Mouse (Mus musculus) frontal cortex, adult 2 months (tissue): Measurements from ENCODE around the gene 1700016H13Rik. TPM values are rescaled to one million over a fixed set of nuclear protein-coding genes. Genes with fewer than 3 reads are reported as not detected.

ENCODE experiments used
- DNase-seq, 2 experiments: peaks; one replicate each; pipeline ENCODE4 v3.0.0; 2022; ENCODE audit warnings: low spot score in 1 of 2; ENCODE audit errors: extremely low spot score in 1 of 2
- polyA plus RNA-seq: library from polyadenylated mRNA; depleted of rRNA; stranded (reverse); fragments of >200 nt; gene quantifications from 2 replicates; pipeline ENCODE4 v1.2.3, GENCODE M21; 2012

Gene 1700016H13Rik
- polyA plus RNA-seq, 1 experiment, result not detected

DNA sequence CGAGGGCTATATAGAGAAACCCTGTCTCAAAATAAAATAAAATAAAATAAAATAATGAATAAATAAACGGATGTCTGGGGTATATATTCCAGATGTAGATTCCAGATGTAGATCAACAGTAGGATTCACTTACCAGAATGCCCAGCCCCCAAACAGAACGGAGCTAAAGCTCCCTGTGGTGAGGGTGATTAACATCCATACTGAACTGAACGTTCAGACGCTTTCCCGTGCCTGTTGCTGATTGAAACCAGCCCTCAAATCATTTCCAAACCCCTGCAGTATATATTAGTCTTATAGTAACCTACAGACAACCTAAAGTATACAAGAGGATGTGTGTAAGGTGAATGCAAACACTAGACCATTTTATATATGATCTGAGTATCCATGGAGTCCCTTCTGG is 18.7 kb upstream of the 1700016H13Rik start:
- no peak for DNase-seq

DNA sequence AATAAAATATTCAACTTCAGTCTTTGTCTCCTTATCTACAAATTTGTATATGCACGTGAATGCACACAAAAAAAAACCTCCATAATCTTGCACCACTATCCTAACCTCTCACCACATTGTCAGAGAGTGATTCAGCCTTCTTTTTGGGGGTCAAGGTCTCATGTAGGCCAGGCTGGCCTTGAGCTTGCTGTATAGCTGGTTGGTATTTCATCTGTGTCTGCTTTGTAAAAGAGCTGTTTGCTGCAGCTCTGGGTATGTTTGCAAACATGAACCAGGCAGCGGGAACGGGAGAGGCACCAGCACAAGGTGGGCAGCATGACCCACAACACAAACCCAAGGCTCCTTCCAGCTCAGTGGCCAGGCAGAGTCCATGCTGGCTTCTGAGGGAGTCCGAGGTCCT is 17.8 kb upstream of the 1700016H13Rik start:
- DNase-seq, result no peak

DNA sequence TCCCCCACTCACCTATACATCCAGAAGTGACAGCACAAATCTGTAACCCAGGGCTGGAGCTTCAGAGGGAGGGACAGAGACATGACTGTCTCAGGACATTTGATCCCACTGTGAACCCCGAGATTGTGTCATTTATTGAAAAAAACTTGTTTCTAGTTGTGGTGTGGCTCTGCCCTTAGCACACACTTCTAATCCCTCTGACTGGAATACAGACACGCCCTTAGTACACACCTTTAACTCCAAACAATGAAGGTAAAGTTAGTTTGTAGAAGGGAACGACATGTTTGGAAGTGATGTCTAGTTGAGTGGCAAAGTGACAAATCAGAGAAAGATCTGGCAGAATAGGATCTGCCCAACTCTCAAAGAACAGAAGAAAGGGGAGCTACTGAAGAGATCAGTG is 16.0 kb upstream of the 1700016H13Rik start:
- no peak for DNase-seq

DNA sequence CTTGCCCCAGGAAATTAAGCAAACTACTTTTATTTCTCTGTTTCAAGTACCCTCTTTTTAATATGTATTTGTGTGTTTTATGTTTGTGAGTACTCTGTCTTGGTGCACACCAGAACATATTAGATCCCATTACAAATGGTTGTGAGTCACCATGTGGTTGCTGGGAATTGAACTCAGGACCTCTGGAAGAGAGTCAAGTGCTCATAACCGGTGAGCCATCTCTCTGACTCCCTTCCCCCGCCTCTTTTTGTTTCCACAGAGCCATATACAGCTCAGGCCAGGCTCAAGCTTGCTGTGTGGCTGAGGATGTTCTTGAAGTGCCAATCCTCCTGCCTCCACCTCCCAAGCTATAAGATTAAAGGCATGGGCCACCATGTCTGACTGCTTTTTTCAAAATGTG is 10.1 kb upstream of the 1700016H13Rik start:
- no peak for DNase-seq

DNA sequence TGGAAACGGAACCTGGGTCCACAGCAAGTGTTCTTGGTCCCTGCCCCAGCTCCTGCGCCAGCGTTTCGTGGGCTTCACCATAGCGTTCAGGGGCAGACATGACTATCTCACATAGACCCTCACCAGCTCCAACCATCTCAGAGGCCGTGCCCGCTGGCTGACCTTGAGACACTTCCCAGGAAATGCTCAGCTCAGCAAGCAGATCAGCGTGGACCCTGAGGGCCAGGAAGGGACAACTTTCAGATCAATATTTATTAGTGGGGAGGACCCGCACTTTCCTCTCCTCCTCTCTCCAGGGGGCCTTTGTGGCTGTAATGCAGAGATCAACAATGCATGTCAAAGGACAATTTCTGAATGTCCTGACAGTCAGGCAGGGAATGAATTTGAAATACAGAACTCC is 9.1 kb upstream of the 1700016H13Rik start:
- no peak for DNase-seq

DNA sequence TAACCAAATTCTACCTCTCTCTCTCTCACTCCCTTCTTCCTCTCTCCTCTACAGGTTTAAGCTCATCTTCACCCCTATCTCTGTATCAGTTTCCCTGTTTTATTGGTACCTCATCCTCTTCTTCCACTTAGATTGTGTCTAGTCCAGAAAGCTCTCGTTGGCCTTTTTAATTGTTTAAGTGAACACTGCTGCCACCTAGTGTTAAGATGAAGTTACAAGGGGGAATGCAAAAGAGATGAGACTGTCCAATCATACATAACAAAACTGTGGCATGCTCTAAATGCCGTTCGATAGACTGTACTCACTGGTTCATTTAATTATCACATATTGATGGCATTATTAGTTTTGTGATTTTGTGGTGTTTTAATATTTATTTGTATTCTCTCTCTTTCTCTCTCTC is 3.8 kb upstream of the 1700016H13Rik start:
- peak in 1 of 2 experiments; percentile 77 for DNase-seq

DNA sequence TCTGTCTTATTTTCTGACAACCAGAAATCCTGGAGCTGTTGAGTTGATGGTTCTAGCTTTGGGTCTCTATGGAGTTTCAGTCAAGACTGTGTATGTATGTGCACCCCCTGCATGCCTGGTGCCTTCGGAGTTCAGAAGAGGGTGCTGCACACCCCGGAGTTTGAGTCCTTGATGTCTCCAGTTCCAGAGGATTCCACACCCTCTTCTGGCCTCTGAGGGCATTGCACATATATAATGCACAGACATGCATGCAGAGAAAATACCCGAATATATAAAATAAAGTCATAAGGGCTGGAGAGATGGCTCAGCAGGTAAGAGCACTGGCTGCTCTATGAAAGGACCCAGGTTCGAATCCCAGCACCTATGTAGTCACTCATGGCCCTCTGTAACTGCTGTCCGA is 3.1 kb upstream of the 1700016H13Rik start:
- peak in 1 of 2 experiments; percentile 15 for DNase-seq

DNA sequence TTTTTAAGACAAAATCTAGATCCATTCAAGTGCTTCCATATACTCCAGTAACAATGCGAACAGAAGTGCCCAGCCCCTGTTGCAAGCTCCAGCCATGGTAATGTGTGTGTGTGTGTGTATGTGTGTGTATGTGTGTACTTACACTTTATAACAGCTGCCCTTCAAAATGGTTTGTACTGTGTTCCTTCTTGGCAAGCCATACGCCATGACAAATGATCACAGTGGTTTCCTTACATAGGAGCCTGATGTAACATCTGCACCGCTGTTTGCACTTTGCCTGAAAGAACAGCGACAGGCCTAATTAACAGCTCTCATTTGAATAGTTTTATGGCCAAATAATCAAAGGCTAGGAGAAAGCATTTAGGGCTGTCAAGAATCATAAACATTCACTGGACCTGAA is 1.0 kb downstream of the 1700016H13Rik start:
- no peak for DNase-seq

DNA sequence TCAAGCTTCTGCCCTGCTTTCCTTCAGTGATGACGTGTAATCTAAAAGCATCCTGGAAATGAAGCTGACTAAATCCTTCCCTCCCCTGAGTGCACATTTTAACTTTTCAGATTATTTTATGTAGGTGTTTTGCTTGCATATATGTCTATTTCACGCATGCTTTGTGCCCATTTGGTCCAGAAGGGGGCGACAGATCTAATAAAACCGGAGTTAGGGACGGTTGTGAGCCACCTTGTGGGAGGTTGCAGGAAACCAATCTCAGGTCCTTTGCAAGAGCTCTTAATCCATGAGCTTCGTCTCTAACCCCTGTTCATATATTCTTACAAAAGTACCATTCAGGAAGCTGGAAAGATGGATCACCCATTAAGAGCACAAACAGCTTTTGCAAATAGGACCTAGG is 1.6 kb downstream of the 1700016H13Rik start:
- peak in 1 of 2 experiments; percentile 45 for DNase-seq

DNA sequence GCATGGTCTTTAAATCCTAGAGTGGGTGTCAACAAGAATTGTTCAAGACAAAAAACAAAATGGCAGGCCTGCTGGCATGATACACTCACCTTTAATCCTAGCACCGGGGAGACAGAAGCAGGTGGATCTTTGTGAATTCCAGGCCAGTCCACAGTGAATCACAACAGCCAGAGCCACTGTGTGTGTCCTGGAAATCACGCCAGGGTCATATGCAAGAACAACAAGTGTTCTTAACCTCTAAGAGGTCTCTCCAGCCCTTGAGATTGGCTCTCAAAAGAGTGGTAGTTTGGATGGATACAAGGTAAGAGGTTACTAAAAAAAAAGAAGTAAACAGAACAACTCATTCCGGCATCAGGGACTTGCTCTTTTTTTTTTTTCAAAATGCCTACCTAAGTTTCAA is 8.5 kb downstream of the 1700016H13Rik start:
- no peak for DNase-seq

DNA sequence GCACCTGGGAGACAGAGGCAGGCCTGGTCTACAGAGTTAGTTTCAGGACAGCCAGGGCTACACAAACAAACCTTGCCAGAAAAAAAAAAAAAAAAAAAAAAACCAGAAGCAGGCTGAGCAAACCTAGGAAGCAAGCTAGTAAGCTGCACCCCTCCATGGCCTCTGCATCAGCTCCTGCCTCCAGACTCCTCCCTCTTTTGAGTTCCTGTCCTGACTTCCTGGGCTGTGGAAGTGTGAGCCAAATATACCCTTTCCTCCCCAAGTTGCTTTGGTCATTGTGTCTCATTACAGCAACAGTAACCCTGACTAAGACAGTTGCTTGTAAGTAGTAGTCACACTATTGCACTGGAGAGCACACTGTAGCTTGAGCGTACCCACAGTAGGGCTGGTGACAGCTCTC is 11.6 kb downstream of the 1700016H13Rik start:
- no peak for DNase-seq

DNA sequence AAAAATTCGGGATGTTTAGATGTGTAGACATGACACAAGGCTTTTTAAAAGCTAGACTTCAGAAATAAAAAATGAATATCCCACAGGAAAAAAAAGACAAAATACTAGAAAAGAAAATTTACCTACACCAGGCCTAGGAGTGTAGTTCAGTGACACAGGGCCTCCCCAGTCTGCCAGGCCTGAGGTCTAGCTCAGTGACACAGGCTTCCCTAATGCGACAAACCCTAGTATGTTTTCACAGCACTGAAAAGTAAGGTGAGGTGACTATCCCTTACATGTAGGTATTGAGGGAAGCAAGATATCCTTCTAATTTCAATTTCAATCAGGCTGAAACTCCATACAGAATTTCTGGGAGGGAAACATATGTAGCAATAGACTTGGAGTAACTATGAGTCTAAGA is 18.6 kb downstream of the 1700016H13Rik start:
- no peak for DNase-seq

DNA sequence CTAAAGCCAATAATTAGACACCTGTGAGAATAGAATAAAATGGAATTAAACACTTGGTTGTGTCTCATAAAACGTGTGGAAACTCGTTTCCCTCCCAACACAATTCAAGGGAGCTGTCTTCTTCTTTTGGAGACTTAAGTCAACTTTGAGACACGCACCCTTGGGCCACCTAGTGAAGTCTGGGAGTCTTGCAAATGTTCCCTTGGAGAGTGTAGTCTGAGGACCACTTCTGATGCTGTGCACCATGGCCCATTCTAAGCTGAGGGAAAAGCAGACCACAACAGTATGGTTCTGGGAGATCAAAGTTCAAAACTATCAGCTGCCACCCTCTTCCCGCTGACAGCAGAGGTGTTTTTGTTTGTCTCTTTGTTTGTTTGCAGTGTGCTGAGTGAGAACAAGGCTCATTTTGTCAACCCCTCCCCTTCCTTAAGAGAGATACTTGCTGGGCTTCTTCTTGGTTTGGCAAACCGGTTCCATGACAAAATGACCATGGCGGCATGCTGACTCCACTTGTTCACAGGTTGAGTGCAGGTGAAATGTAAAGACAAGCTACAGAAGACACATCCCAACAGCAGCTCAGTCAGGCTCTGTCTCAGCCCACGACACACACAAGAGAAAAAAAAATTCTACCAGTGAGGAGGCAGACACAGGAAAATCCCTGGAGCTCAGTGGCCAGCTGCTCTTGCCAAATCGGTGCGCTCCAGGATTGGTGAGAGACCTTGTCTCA is 25.8 kb downstream of the 1700016H13Rik start:
- DNase-seq, result no peak

DNA sequence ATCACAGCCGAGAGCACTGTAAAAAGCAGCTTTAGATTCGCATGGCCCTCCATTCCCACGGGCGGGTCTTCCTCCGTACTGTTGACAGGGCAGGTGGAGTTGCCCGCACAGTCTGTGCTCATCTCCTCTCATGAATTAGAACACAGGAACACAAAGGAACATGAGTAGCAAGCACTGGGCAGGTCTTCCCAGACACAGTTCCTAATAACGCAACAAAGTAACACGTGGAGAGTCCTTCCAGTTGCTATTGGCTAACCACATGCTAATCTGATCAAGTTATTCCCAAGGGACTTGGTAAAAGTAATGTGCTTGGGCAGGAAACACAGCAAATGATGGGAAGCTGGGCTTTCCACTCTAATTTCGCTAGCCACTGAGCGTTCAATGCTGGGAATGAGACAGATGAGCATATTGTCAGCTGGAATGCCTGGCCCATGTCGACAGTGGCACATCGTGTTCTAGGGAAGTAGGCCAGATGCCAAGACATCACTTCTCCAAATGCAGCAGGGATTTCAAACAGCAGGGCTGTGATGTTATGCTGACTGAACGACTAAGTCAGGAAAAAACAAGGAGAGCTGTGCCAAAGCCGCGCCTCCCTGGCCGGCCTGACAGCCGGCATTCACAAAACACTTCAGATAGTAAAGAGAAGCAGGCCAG is 26.6 kb downstream of the 1700016H13Rik start, which contains the start of gene Slc10a6:
Slc10a6 (minus strand) TSS at position 293 of the 654 bp plus-strand sequence.
- peak; percentile 46 to 66 for DNase-seq

DNA sequence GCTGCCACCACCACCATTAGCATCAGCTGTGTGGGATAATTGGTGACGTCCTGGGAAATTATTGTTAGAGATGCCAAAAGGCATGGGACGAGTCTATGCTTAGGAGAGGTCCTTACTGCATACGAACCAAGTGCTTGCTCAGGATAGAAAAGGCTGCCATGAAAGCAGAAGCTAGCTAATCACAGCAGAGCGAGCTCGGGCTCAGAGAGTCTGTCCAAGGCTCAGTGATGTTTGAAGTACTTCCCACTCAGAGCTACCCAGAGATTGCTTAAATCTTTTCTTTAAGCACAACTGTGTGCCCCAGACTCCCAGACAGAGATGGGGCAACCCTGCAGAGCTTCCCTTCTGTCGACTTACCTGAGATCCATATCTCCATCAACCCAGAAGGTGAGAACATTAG is 27.3 kb downstream of the 1700016H13Rik start:
- no peak for DNase-seq

DNA sequence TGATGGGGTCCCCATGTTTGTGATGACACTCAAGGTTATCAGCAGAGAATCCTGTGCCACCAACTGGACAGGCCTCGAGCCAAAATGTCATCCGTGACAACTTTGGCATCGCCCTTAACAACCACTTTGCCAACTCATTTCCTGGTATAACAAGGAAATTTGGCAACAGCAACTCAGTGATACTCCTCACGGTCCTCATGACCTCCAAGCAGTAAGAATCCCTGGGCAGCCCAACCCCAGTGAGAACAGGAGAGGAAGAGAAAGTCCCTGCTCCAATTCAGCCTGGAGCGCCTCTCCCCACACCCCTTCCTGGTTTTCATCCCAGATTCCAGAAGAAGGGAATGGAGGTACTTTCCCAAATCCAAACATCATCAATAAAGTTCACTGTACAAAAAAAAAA is 31.0 kb downstream of the 1700016H13Rik start:
- DNase-seq, result no peak

DNA sequence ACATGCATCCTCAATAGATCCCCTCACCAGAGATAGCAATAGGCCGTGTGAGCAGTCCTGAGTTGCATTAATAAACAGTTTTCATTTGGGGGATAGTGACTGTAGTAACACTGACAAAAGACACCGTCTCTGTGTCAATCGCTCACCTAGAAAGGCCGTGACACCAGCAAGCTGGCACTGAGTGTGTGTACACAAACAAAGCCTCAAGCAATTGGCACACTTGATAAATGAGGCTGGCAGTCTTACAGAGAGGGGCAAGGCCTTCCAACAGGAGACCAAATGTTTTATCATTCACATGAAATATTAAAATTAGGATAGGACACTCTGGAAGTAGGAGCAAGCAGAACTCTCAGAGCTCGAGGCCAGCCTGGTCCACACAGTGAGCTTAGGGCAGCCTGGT is 33.5 kb downstream of the 1700016H13Rik start:
- DNase-seq, result no peak

DNA sequence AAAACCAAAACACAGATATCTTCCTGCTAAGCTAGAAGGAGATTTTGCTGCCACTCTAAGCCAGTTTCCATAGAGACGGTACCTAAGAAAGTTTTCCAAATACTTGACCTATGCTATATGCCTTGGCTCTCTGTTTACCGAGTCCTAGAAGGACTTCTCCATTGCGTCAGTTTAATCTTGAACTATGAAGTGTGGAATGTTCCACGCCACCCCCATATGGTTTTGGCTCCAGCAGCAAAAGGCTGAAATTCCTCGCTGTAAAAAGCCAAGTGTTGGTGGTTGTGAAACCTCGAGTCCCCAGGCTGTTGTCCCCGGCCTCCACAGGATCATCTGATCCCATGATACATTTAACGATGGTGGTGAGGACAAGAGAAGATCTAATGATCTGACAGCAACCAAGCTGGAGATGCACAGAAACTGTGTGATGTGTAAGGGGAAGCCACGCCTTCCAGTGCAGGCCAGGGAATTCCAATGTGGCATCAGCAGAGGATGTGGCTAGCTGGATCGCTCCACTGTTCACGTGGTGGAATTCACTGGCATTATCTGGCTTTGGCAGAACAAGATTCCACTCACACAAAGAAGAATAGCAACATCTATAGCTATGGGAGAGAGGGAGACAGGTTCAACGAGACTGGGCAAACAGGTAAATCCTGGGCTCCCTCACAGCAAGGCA is 35.4 kb downstream of the 1700016H13Rik start:
- peak in 1 of 2 experiments; percentile 12 for DNase-seq

DNA sequence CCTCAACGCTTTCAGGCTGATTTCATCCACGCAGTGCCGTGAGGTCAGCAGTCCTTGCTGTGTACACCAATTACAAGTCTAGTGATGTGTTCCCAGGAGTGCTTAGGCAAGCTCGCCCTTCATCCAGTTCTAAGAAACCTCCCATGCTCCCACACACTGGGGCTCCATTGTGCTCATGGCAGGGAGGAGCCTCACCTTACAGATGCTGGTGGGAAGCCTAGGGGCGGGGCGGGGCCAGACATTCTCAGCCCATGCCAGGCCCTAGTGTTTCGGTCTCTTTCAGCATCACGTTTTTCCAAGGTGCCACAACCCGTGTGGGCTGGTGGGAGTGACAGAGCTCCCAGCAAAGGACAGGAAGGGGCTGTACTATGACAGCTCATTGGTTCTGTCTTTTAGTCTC is 38.6 kb downstream of the 1700016H13Rik start:
- DNase-seq, result no peak

DNA sequence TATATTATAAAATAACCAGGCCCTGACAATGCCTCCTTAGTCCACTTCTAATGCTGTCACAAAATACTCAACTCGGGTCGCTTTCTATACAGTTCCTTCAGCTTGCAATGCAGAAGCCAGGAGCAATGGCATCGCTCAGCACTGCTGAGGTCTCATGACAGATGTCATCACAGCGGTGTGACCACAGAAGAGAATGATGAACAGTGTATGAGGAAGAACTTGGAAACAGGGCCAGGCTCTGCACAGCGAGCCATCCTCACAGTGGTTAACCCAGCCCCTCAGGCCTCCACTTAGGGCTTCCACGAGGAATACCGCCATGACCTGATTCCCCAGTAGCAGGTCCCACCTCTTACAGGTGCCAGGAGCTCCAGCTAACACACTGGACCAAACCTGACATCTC is 41.5 kb downstream of the 1700016H13Rik start:
- no peak for DNase-seq

DNA sequence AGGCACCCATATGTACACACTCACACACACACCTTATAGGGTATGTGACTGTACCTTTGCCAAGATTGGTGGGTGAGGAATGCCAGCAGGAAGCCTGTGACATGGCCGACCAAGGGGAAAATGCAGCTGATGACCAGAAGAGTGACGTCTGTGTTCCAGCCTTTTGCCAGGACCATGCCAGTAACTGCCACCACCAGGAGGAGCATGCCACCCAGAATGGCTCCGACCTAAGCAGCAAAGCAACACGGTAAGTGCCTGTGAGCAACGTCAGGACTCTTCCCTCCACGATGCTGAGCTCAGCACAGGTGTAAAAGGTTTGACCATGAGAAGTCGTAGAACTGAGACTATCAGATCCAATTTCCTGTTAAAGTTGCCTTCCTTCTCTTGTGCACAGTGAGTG is 43.5 kb downstream of the 1700016H13Rik start:
- no peak for DNase-seq
